Mouse (Mus musculus): ENCODE data around the gene Thap4.

Gene Thap4

GRCm38 (mm10) chr1:93741987-93742386 is 12.7 kb downstream of the Thap4 start:
- no peak for DNase-seq

- no peak for DNase-seq
These were observed 14.0 kb downstream of the Thap4 start for GRCm38 (mm10) chr1:93740671-93741070.

GRCm38 (mm10) chr1:93737711-93738110 is 17.0 kb downstream of the Thap4 start:
- no peak for DNase-seq

DNA sequence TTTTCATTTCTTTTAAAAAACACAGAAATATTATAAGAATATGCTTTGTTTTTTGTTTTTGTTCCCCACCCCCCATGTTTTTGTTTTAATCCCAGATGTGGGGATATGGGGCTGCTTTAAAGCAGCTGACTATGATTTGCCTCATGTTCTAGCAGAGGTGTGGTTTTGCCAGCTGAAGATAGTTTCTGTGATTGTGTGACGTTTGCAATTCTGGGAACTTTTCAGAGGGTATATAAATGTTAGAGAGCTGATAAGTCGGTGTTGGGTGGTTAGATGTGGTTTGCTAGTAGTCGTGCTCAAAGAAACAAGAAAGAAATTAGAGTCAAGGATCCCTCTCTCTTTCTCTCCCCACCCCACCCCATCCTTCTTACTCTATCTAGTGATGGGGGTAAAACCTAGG is 18.8 kb downstream of the Thap4 start:
- DNase-seq = no peak

GRCm38 (mm10) chr1:93731880-93732281 is 22.8 kb downstream of the Thap4 start:
- DNase-seq = no peak

DNA sequence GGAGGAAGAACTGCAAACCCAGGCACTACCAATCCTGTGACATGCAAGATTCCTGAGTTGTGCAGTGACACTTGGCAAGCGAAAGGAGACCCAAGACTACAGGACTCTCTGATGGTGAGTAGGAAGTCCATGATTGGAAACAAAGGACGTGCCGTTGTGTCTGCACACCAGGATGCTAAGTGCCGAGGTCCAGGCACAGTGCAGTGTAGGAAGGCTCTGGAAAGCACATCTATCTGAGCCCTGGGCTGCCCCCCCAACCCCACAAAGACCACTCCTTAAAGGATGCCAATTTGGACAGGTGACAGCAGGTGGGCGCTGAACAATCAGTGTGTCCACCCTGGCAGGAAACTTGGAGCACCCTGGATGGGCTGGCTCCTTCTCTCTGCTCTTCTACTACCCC is 23.6 kb downstream of the Thap4 start:
- no peak for DNase-seq

- DNase-seq = peak; percentile 24
These were observed 27.7 kb downstream of the Thap4 start for GRCm38 (mm10) chr1:93726974-93727373.

DNA sequence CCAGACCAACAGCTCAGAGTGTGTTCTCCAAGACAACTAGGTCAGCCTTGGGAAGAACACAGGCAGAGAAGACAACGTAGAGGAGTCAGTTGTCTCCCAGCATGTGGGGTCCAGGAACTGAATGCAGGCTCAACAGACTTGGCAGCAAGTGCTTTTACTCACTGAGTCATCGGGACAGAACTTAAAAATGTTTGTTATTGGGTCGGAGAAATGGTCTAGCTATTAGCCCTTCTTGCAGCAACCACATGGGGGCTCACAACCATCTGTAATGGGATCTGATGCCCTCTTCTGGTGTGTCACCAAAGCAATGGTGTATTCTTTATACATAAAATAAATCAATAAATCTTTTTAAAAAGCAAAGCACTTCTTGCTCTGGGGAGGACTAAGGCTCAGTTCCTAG is 28.5 kb downstream of the Thap4 start:
- DNase-seq = no peak

DNA sequence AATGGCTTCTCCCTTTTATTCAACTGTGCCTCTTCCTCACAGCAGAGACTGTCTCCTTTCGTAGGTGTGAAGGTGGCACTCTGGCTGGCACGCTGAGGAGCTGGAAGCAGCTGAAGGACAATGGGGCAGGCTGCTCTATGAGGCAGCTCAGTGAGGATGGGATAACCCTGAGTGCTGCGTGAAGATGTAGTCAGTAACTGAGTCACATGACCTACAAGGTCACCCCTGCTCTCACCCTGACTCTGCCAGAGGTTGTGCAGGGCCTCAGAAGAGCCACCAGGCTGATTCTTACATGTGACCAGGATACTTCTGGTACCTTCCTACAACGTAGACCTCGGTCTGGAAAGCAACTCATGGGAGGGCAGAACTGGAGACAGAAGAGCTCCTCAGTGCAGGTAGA is 29.0 kb downstream of the Thap4 start:
- no peak for DNase-seq

- no peak for DNase-seq
These were observed 30.0 kb downstream of the Thap4 start for GRCm38 (mm10) chr1:93724623-93725022.

GRCm38 (mm10) chr1:93721557-93721956 is 33.1 kb downstream of the Thap4 start:
- no peak for DNase-seq

- DNase-seq = no peak
These were observed 38.5 kb downstream of the Thap4 start for GRCm38 (mm10) chr1:93716166-93716565.

DNA sequence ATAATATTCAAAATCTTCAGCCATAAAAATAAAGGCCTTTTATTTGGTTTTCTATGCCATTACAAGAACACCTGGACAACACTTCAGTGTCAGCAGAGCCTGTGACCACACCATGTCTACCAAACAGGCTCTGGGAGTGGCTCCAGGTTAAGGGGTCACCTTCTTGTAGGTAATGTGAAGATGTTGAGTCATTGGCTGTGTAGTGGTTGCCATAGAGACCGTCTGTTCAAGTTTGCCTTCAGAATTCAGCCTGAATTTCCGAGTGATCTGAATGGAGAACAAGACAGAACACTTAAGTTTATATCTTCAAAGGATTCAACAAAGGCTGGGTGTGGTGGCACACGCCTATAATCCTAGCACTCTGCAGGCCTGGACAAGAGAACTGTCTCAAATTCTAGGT is 49.3 kb downstream of the Thap4 start:
- DNase-seq = no peak

GRCm38 (mm10) chr1:93704341-93704740 is 50.3 kb downstream of the Thap4 start:
- DNase-seq = no peak

GRCm38 (mm10) chr1:93703472-93704048 is 51.1 kb downstream of the Thap4 start:
- DNase-seq = no peak

GRCm38 (mm10) chr1:93702106-93702505 is 52.6 kb downstream of the Thap4 start:
- no peak for DNase-seq

GRCm38 (mm10) chr1:93699159-93699558 is 55.5 kb downstream of the Thap4 start:
- no peak for DNase-seq

DNA sequence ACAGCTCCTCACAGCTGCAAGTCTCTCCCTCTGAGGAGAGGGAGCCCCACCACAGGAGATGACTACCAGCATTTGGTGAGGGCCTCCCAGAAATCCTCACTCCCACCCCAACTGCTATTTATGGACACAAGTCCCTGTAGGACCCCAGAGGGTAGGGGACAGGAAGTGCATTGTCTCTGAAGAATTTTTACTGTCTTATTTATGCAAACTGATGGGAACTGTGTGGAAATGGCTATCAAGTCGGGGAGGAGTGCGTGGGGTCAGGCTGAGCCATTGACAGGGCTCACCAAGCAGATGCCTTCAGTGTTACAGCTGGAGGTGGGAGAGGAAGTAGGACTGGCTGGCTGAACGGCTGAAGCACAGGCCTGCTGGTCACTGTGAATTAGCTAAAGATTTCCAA is 57.3 kb downstream of the Thap4 start:
- DNase-seq = no peak

- DNase-seq = peak; percentile 18
These were observed 59.7 kb downstream of the Thap4 start for GRCm38 (mm10) chr1:93694966-93695365.

- DNase-seq = no peak
These were observed 60.7 kb downstream of the Thap4 start for GRCm38 (mm10) chr1:93693943-93694342.

DNA sequence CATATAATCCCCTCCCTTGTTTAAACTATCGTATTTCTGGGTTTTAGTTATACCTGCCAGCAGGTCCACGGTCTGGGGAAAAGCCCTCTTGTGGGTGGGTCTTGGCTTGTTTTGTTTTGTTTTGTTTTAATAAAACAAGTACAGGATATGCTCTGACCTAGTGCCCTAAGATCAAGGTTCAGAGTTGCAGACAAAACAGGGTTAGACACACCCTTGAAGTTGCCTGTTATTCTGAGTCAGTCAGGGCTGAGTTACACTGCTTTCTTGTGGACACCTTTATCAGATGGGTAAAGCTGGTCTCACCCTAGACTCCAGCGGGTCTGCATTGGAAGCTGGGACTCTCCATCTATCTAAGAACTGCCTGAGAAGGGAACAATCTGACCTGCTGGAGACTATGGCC is 61.2 kb downstream of the Thap4 start:
- no peak for DNase-seq

GRCm38 (mm10) chr1:93692773-93693172 is 61.9 kb downstream of the Thap4 start:
- no peak for DNase-seq

DNA sequence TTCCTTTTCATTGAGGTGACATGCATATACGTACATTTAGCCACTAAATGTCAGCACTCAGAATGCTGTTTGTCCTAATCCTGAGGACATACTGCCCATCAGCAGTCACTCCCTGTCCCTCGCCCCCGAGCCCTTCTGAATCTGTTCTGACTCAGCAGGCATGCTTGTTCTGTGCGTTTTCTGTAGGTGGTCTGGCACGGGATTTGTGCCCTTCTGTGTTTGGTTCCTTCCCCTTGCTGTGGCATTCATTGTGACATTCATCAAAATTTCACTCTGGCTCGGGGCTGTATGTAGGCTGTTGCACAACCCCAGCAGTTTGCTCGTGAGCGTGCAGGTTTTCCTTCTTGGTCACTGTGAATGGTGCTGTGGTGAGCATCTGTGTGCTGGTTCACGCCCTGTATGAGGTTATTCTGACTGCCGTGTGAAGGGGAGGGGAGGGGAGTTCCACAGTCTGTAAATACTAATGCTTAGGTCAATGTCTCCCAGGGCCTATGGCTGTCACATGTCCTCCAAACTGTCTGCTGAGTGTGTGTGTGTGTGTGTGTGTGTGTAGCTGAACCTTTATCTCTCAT is 62.8 kb downstream of the Thap4 start:
- DNase-seq = no peak

GRCm38 (mm10) chr1:93691106-93691505 is 63.6 kb downstream of the Thap4 start:
- no peak for DNase-seq

DNA sequence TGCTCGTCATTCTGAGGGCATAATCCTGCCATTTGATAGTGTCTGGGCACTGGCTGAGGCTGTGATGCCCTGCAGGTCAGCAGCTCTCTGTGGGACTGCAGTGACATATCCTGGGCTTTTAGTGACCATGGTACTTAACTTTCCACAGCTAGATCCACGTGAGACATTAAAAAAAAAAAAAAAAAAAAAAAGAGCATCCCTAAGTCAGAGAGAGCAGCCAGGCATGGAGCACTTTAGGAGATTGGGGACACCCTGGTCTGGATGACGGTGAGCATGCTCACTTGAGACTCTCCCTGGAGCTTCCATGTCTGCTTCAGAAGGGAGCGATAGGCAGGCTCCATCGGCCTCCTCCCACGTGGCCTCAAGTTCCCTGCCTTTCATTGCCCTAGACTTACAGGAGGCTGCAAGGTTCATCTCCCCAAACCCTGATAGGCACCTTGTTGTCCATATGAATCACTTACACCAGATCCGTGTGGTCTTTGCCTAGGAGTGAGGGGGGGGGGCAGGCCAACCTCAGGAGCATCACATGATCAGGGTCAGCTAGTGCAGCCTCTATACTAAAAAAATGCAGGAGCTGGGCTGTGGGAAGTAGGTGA is 64.7 kb downstream of the Thap4 start:
- no peak for DNase-seq
